In the genomic region with DNA sequence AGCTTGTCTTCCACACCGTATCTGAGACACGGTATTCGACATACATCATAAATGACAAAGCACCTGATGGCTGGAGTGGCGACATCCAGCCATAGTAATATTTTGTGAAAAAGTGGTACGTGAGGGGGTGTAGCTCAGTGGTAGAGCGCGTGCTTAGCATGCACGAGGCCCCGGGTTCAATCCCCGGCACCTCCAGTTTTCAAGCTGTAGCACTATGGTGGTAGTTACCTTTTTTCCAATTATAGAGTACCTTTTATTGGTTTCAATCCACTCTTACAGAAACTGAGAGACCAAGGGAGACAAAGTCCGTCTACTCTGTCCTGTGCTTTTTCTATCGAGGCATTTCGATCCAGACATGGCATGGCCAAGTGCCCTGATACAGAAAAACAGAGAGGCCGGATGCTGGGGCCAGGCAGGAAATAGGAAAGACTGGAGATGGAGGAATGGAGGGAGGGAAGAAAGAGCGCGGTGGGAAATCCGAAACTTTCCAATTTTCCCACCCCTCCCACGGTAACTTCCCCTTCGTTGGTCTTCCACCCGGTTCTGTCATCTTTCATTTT, we compare ENCODE assay signal across 8 mouse cellular contexts. TPM values are rescaled to one million over a fixed set of nuclear protein-coding genes. Genes with fewer than 3 reads are reported as not detected.
DNase-seq lines count a peak whose midpoint lies in the region; ATAC-seq and TF ChIP-seq lines count a peak whose summit lies in the region.

No protein-coding gene starts in this region.

- H3K4me2 ChIP-seq in forebrain, embryonic 11.5 days (ENCODE audit: low read depth, low read length, severe bottlenecking) = peak overlapping the region; percentile 55
- H3K4me2 ChIP-seq in heart, embryonic 16.5 days (ENCODE audit: low read depth, low read length) = peak overlapping the region; percentile 89
- H3K4me2 ChIP-seq in liver, embryonic 14.5 days (ENCODE audit: low read depth) = peak overlapping the region; percentile 83
- peak overlapping the region; percentile 83 for H3K4me2 ChIP-seq in stomach, embryonic 16.5 days (ENCODE audit: low read depth, low read length)

- no peak for TF ChIP-seq CTCF in E14TG2a.4 (conservative IDR thresholded peaks at IDR 0.05; ENCODE audit: low read length)
- TF ChIP-seq CTCF in liver, embryonic 14.5 days (IDR thresholded peaks at IDR 0.05; ENCODE audit: low read depth) = no peak

- peak overlapping the region; percentile 53; the same call in 1 of the 2 replicates for H3K27ac ChIP-seq in forebrain, embryonic 11.5 days (ENCODE audit: low read depth, low read length)
- no peak overlapping the region for H3K27ac ChIP-seq in heart, embryonic 16.5 days (ENCODE audit: low read length)
- no peak overlapping the region for H3K27ac ChIP-seq in liver, embryonic 14.5 days
- H3K27ac ChIP-seq in stomach, embryonic 16.5 days (ENCODE audit: low read length) = peak overlapping the region; percentile 11; the same call in 1 of the 2 replicates

- H3K4me3 ChIP-seq in E14TG2a.4 (replicated peaks; ENCODE audit: low read length) = peak overlapping the region; percentile 81
- peak overlapping the region; percentile 58 for H3K4me3 ChIP-seq in forebrain, embryonic 11.5 days (ENCODE audit: low read depth, low read length)
- peak overlapping the region; percentile 67 for H3K4me3 ChIP-seq in heart, embryonic 16.5 days (ENCODE audit: low read length)
- peak overlapping the region; percentile 55 to 98 for H3K4me3 ChIP-seq in liver, embryonic 14.5 days (ENCODE audit: insufficient read depth in 1 of 2, low read depth in 2 of 2, low read length in 2 of 2)
- peak overlapping the region; percentile 62 for H3K4me3 ChIP-seq in stomach, embryonic 16.5 days (replicated peaks; ENCODE audit: low read length)

- WGBS in forebrain, embryonic 11.5 days = under 1% methylated on average over 20 of the region's 20 CpGs
- WGBS in heart, embryonic 16.5 days = under 1% methylated on average over 20 of the region's 20 CpGs
- under 1% methylated on average over 20 of the region's 20 CpGs for WGBS in liver, embryonic 14.5 days (ENCODE audit: insufficient replicate concordance)
- under 1% methylated on average over 20 of the region's 20 CpGs for WGBS in stomach, embryonic 16.5 days

- H3K27me3 ChIP-seq in E14TG2a.4 (ENCODE audit: insufficient read depth, low read length) = no peaks in the 10 kb centered on the region
- H3K27me3 ChIP-seq in forebrain, embryonic 11.5 days (ENCODE audit: control insufficient read depth, insufficient read depth, low read length) = no peaks in the 10 kb centered on the region
- peaks cover 4% of the 10 kb centered on the region; the same call in 1 of the 2 replicates for H3K27me3 ChIP-seq in heart, embryonic 16.5 days (ENCODE audit: control insufficient read depth, insufficient read depth, low read length)
- peaks cover 2% of the 10 kb centered on the region; the same call in 1 of the 2 replicates for H3K27me3 ChIP-seq in liver, embryonic 14.5 days (ENCODE audit: control insufficient read depth, insufficient read depth, low read length)
- no peaks in the 10 kb centered on the region for H3K27me3 ChIP-seq in stomach, embryonic 16.5 days (ENCODE audit: control insufficient read depth, insufficient read depth, low read length)

- no peaks in the 10 kb centered on the region for H3K36me3 ChIP-seq in E14TG2a.4 (ENCODE audit: insufficient read depth, low read length)
- no peaks in the 10 kb centered on the region for H3K36me3 ChIP-seq in forebrain, embryonic 11.5 days (ENCODE audit: control insufficient read depth, insufficient read depth, low read length)
- no peaks in the 10 kb centered on the region for H3K36me3 ChIP-seq in heart, embryonic 16.5 days (ENCODE audit: control insufficient read depth, insufficient read depth)
- no peaks in the 10 kb centered on the region for H3K36me3 ChIP-seq in liver, embryonic 14.5 days (replicated peaks; ENCODE audit: control insufficient read depth, insufficient read depth, low read depth)
- H3K36me3 ChIP-seq in stomach, embryonic 16.5 days (ENCODE audit: control insufficient read depth, insufficient read depth, low read length) = no peaks in the 10 kb centered on the region

- peak; percentile 79 for DNase-seq in c-Kit-positive CD71-positive TER-119-negative erythroid progenitor cells, embryonic 14.5 days (ENCODE audit: low read depth)
- peak; percentile 93 for DNase-seq in forebrain, embryonic 11.5 days (ENCODE audit: low spot score)
- DNase-seq in kidney, postnatal 25 days = peak; percentile 71 to 81
- DNase-seq in liver, embryonic 14.5 days (ENCODE audit: low read depth in 3 of 3, low spot score in 3 of 3) = peak; percentile 61 to 73 (median 61)
- peak; percentile 93 for DNase-seq in neural tube, embryonic 10.5 days (ENCODE audit: extremely low spot score, low spot score)

- H3K4me1 ChIP-seq in E14TG2a.4 (replicated peaks; ENCODE audit: low read depth, low read length) = peaks cover 67% of the 10 kb centered on the region
- H3K4me1 ChIP-seq in forebrain, embryonic 11.5 days (replicated peaks; ENCODE audit: control insufficient read depth, insufficient read depth, low read length) = no peaks in the 10 kb centered on the region; the same call in 1 of the 2 replicates
- peaks cover 8% of the 10 kb centered on the region; the same call in 1 of the 2 replicates for H3K4me1 ChIP-seq in heart, embryonic 16.5 days (ENCODE audit: control insufficient read depth, insufficient read depth, low read length)
- peaks cover 0 to 10% of the 10 kb centered on the region in 2 experiments; a peak in 2 of 4 replicates for H3K4me1 ChIP-seq in liver, embryonic 14.5 days (replicated peaks; ENCODE audit: control insufficient read depth in 2 of 2, insufficient read depth in 2 of 2, low read length in 1 of 2)
- H3K4me1 ChIP-seq in stomach, embryonic 16.5 days (ENCODE audit: control insufficient read depth, insufficient read depth, low read length) = 0 out of 2 replicates have a peak, but pooled peaks cover 3% of the 10 kb centered on the region

- peak overlapping the region; percentile 82 for H3K9ac ChIP-seq in forebrain, embryonic 11.5 days (ENCODE audit: low read length)
- peak overlapping the region; percentile 70 for H3K9ac ChIP-seq in heart, embryonic 16.5 days (ENCODE audit: low read length)
- H3K9ac ChIP-seq in liver, embryonic 14.5 days (replicated peaks) = peak overlapping the region; percentile 63
- H3K9ac ChIP-seq in stomach, embryonic 16.5 days (ENCODE audit: low read length) = peak overlapping the region; percentile 69

- TF ChIP-seq EP300 in liver, embryonic 14.5 days (IDR thresholded peaks at IDR 0.05; ENCODE audit: low read depth) = no peak

- no peaks in the 10 kb centered on the region for H3K9me3 ChIP-seq in E14TG2a.4 (ENCODE audit: low read length)
- H3K9me3 ChIP-seq in forebrain, embryonic 11.5 days (ENCODE audit: control insufficient read depth, low read length) = no peaks in the 10 kb centered on the region
- H3K9me3 ChIP-seq in heart, embryonic 16.5 days (replicated peaks; ENCODE audit: control insufficient read depth, low read length) = no peaks in the 10 kb centered on the region
- no peaks in the 10 kb centered on the region for H3K9me3 ChIP-seq in liver, embryonic 14.5 days (ENCODE audit: control insufficient read depth, low read length)
- no peaks in the 10 kb centered on the region for H3K9me3 ChIP-seq in stomach, embryonic 16.5 days (replicated peaks; ENCODE audit: control insufficient read depth, low read length)

- ATAC-seq in forebrain, embryonic 11.5 days (replicated peaks; ENCODE audit: low FRiP score) = peak; percentile 94
- ATAC-seq in heart, embryonic 16.5 days (replicated peaks; ENCODE audit: extremely low read depth, insufficient read depth, low FRiP score) = peak; percentile 96
- ATAC-seq in liver, embryonic 14.5 days (ENCODE audit: insufficient read depth) = peak; percentile 95
- ATAC-seq in stomach, embryonic 16.5 days (ENCODE audit: insufficient read depth, low FRiP score) = peak; percentile 95

RNA-seq across cellular contexts. Expression of a gene that starts 43.3 kb away (rescaled TPM):
- 178 and 183 TPM in 2 replicates for polyA plus RNA-seq in forebrain, embryonic 11.5 days (2014; fragmentation: Nextera tagmentation; extraction: Ambion mirVana)
- 72.4 and 72.8 TPM in 2 replicates for polyA plus RNA-seq in heart, embryonic 16.5 days (2015; fragmentation: Nextera tagmentation; extraction: Ambion mirVana)
- polyA plus RNA-seq in liver, embryonic 14.5 days (2012; rRNA removed) = 28.0 and 36.9 TPM in 2 replicates
- polyA plus RNA-seq in liver, embryonic 14.5 days (2014; fragmentation: Nextera tagmentation; extraction: Ambion mirVana) = 50.9 and 56.1 TPM in 2 replicates
- polyA plus RNA-seq in stomach, embryonic 16.5 days (2015; fragmentation: Nextera tagmentation; extraction: Ambion mirVana) = 84.2 and 84.3 TPM in 2 replicates

Comparison
In these comparisons a context has a peak if more than half of its experiments do, and no peak if none do; other contexts are left out.
1. H3K27ac ChIP-seq: peak in forebrain, embryonic 11.5 days (single experiment) and stomach, embryonic 16.5 days (single experiment); none in heart, embryonic 16.5 days (single experiment) and liver, embryonic 14.5 days (single experiment).
2. Peak in every context shown above with its lines, with median percentiles within 50 percentile points of each other: H3K4me3 ChIP-seq, DNase-seq, ATAC-seq, H3K4me2 ChIP-seq and H3K9ac ChIP-seq.